Mouse (Mus musculus) forebrain, embryonic 13.5 days (tissue): ENCODE results near the gene Olfr1347. TPM values are rescaled to one million over a fixed set of nuclear protein-coding genes. Genes with fewer than 3 reads are reported as not detected.
"Not testable (repeated sequence)": the region's sequence is repeated elsewhere in the genome, so short reads cannot be mapped to it uniquely, and the experiment has no call there.

Source experiments
- ATAC-seq: fragments of 200-750 bp; cut with Nextera tagmentation; 2 replicates; pipeline ENCODE4 v1.8.0; 2017
- H3K27ac ChIP-seq: fragments of 300-500 bp; sonication (generic); 2 replicates; pipeline ENCODE4 v1.5.1; 2015; ENCODE audit warnings: inconsistent platforms, mild to moderate bottlenecking, moderate library complexity
- H3K27me3 ChIP-seq: fragments of 300-500 bp; sonication (generic); 2 replicates; pipeline ENCODE4 v1.6.1; 2015; ENCODE audit warnings: mild to moderate bottlenecking, inconsistent platforms
- H3K36me3 ChIP-seq: fragments of 300-500 bp; sonication (generic); 2 replicates; pipeline ENCODE4 v1.6.1; 2015; ENCODE audit warnings: mild to moderate bottlenecking, inconsistent platforms; ENCODE audit not compliant: poor library complexity, severe bottlenecking
- H3K4me1 ChIP-seq: fragments of 300-500 bp; sonication (generic); 2 replicates; pipeline ENCODE4 v1.6.1; 2015; ENCODE audit warnings: inconsistent platforms
- H3K4me2 ChIP-seq: fragments of 300-500 bp; sonication (generic); 2 replicates; pipeline ENCODE4 v1.6.1; 2015; ENCODE audit warnings: inconsistent platforms, mild to moderate bottlenecking, moderate library complexity
- H3K4me3 ChIP-seq: fragments of 300-500 bp; sonication (generic); 2 replicates; pipeline ENCODE4 v1.5.1; 2015; ENCODE audit warnings: mild to moderate bottlenecking, inconsistent platforms
- H3K9ac ChIP-seq: fragments of 300-500 bp; sonication (generic); 2 replicates; pipeline ENCODE4 v1.6.1; 2015; ENCODE audit warnings: mild to moderate bottlenecking, inconsistent platforms
- H3K9me3 ChIP-seq: fragments of 300-500 bp; sonication (generic); replicated peaks from 2 replicates; pipeline ENCODE4 v1.6.1; 2016; ENCODE audit warnings: inconsistent platforms
- WGBS: fragments of 180-500 bp; shearing (Covaris S2); methylation state at CpG from one replicate; pipeline ENCODE4 v1.1.7; 2015; 5-methylcytosine and 5-hydroxymethylcytosine counted together
- polyA plus RNA-seq: library from polyadenylated mRNA; unstranded; fragments of >200 nt; fragmentation: Nextera tagmentation; extraction: Ambion mirVana; gene quantifications from 2 replicates; pipeline ENCODE4 v1.2.1, GENCODE M21; 2015

The Olfr1347 gene
- polyA plus RNA-seq = not detected in 2 replicates

DNA sequence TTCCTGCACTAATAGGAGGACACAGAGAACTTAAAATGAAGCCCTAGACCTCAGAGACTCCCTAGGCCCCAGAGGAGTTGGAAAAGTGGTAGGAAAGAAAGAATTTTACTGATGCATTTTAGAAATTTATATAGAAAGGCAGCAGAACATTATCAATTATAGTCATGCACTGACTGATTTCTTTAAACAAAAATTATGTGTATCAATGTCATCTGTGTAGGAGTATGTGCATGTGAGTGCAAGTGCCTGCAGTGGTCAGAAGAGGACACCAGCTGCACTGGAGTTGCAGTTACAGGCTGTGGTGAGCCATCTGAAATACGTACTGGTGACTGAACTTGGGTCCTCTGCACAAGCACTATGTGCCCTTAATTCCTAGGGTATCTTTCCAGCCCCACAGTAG is at the start of gene Olfr1347:
TSS of gene Olfr1347 (minus strand) at position 101 of the 400 bp plus-strand sequence.
- H3K36me3 ChIP-seq = no peaks in the 10 kb centered on the region
- H3K4me1 ChIP-seq = no peaks in the 10 kb centered on the region
- H3K4me2 ChIP-seq = no peak within 1 kb of the TSS
- no peak within 1 kb of the TSS for H3K4me3 ChIP-seq
- peaks cover 2% of the 10 kb centered on the region; the same call in 1 of the 2 replicates for H3K9me3 ChIP-seq
- ATAC-seq = no peak
- no peak within 1 kb of the TSS for H3K27ac ChIP-seq
- 43% methylated on average over 1 of the region's 1 CpGs for WGBS
- H3K27me3 ChIP-seq = no peaks in the 10 kb centered on the region
- H3K9ac ChIP-seq = no peak within 1 kb of the TSS

DNA sequence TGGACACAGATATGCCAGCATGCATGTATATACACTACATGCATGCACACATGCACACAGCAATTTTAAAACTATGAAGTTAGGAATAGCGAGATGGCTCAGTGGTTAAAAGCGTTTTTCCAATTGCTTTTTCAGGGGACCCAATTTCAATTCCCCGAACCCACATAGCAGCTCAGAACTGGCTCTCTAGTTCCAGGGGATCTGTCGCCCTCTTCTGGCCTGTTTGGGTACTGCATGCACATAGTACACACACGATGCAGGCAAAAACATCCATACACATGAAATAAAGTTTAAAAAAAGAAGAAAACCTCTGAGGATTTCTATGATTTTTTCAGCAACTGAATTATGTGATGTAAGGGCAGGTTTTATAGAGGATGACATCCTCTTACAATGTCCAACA is 26.6 kb upstream of the Olfr1347 start:
- Histone ChIP-seq H3K27ac (no peak overlapping the region), H3K36me3 (no peaks in the 10 kb centered on the region), H3K4me2 (no peak overlapping the region), H3K4me3 (no peak overlapping the region), H3K9me3 (peaks cover 25% of the 10 kb centered on the region), H3K4me1 (no peaks in the 10 kb centered on the region), H3K9ac (no peak overlapping the region), H3K27me3 (no peaks in the 10 kb centered on the region)
- ATAC-seq = no peak
- whole genome bisulfite sequencing = 66% methylated on average over 5 of the region's 5 CpGs

- no peaks in the 10 kb centered on the region for H3K4me1 ChIP-seq
- no peak for ATAC-seq
- no peak overlapping the region for H3K4me3 ChIP-seq
- no peak overlapping the region for H3K4me2 ChIP-seq
- H3K27me3 ChIP-seq = no peaks in the 10 kb centered on the region
- 64% methylated on average over 3 of the region's 3 CpGs for WGBS
- no peak overlapping the region for H3K9ac ChIP-seq
- H3K9me3 ChIP-seq = peaks cover 29% of the 10 kb centered on the region
- H3K36me3 ChIP-seq = no peaks in the 10 kb centered on the region
- no peak overlapping the region for H3K27ac ChIP-seq
Observed at GRCm38 (mm10) chr7:6525001-6525400, 25.4 kb upstream of the Olfr1347 start.

GRCm38 (mm10) chr7:6522850-6523249 is 23.3 kb upstream of the Olfr1347 start, which contains the start of gene Olfr1349:
Gene Olfr1349, minus strand, starts transcription at chr7:6522950.
- Histone ChIP-seq H3K27me3 (no peaks in the 10 kb centered on the region), H3K9me3 (peaks cover 31% of the 10 kb centered on the region), H3K36me3 (no peaks in the 10 kb centered on the region), H3K4me3 (no peak within 1 kb of the TSS), H3K9ac (no peak within 1 kb of the TSS), H3K4me1 (no peaks in the 10 kb centered on the region), H3K4me2 (no peak within 1 kb of the TSS), H3K27ac (no peak within 1 kb of the TSS)
- WGBS = 88% methylated on average over 5 of the region's 5 CpGs
- no peak for ATAC-seq

GRCm38 (mm10) chr7:6521666-6522065 is 22.1 kb upstream of the Olfr1347 start:
- Histone ChIP-seq H3K4me1 (no peaks in the 10 kb centered on the region), H3K9ac (no peak overlapping the region), H3K4me3 (no peak overlapping the region), H3K27ac (no peak overlapping the region), H3K27me3 (no peaks in the 10 kb centered on the region), H3K4me2 (no peak overlapping the region), H3K9me3 (peaks cover 31% of the 10 kb centered on the region), H3K36me3 (no peaks in the 10 kb centered on the region)
- ATAC-seq = no peak
- WGBS = 35% methylated on average over 1 of the region's 1 CpGs

- 87% methylated on average over 1 of the region's 1 CpGs for WGBS
- H3K9ac ChIP-seq = no peak within 1 kb of the TSS
- H3K9me3 ChIP-seq = peaks cover 6% of the 10 kb centered on the region
- H3K4me2 ChIP-seq = no peak within 1 kb of the TSS
- H3K4me1 ChIP-seq = no peaks in the 10 kb centered on the region
- no peak within 1 kb of the TSS for H3K27ac ChIP-seq
- H3K36me3 ChIP-seq = no peaks in the 10 kb centered on the region
- ATAC-seq = no peak
- no peak within 1 kb of the TSS for H3K4me3 ChIP-seq
- no peaks in the 10 kb centered on the region for H3K27me3 ChIP-seq
Observed at GRCm38 (mm10) chr7:6508648-6509047, 9.1 kb upstream of the Olfr1347 start, which contains the start of gene Olfr1348. Gene Olfr1348, minus strand, starts transcription at chr7:6508748.

- no peak for ATAC-seq
- Histone ChIP-seq H3K9ac (no peak within 1 kb of the TSS), H3K36me3 (no peaks in the 10 kb centered on the region), H3K27me3 (no peaks in the 10 kb centered on the region), H3K9me3 (peaks cover 4% of the 10 kb centered on the region; the same call in 1 of the 2 replicates), H3K4me2 (no peak within 1 kb of the TSS), H3K27ac (no peak within 1 kb of the TSS), H3K4me3 (no peak within 1 kb of the TSS), H3K4me1 (no peaks in the 10 kb centered on the region)
- WGBS = 31% methylated on average over 2 of the region's 2 CpGs
Observed at GRCm38 (mm10) chr7:6486841-6487240, 12.7 kb downstream of the Olfr1347 start, which contains the start of gene Olfr5. Gene Olfr5, minus strand, starts transcription at chr7:6486941.

DNA sequence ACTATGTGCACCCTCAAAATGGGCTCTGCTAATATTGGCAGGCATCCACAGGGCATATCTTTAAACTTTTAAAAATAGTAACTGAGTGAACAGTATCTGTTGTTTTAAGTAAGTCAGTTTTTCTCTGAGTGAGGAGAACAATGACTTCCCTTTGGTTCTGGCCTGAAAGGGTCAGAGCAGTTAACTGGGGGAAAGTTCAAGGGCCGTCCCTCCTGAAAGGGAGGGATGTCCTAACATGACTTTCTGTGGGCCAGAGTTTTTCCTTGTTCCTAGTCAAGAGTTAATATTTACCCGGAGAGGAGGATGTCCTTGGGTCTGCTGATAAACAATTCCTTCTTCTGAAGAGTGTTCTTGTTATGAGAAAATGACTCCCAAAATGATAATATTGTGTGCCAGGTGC is 21.9 kb downstream of the Olfr1347 start:
- not testable (repeated sequence) for H3K27ac ChIP-seq, H3K27me3 ChIP-seq, ATAC-seq, H3K4me3 ChIP-seq, H3K36me3 ChIP-seq, H3K4me1 ChIP-seq, H3K9ac ChIP-seq, H3K4me2 ChIP-seq
- WGBS = 83% methylated on average over 2 of the region's 2 CpGs
- peaks cover 15% of the 10 kb centered on the region for H3K9me3 ChIP-seq

DNA sequence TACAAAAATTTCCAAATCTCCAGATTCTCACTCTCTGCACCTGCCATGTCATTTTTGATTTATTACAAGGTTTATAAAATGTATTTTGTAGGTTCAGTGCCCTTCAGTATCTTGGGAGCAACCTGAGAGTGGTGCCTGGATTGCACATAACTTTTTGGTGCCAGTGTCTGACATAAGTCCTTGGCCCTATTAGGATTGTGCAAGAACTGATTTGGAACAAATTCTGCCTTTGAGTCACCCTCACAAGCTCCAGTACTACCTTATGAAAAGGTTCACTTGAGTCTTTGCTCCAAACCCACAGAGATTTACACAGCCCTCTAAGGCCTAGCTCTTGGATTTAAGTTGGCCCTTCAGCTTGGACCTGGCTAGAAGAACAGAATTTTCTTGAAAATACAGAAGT is 32.6 kb downstream of the Olfr1347 start, which contains the start of gene Olfr1346:
TSS of gene Olfr1346 (plus strand) at position 151 of the 400 bp plus-strand sequence.
- no peak within 1 kb of the TSS for H3K9ac ChIP-seq

DNA sequence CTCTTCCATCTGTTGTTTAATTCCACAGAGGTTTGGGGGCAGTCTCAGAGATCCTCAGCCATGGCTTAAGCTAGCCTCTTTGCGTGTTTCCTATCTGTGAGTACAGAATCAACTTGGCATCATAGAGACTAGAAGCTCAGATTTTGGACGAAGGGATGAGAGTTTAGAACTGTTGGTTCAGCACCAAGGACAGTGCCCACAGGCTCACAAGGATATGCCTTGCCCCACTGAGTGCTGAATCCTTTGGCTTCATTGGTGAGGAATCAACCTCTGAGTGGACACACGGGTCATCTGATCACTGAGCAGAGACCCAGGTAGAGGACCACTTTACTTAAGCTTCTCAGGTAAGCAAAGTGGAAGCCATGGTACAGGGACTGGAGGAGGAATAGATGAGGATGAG is 43.2 kb downstream of the Olfr1347 start:
- Histone ChIP-seq H3K4me2 (no peak overlapping the region), H3K36me3 (no peaks in the 10 kb centered on the region), H3K27me3 (no peaks in the 10 kb centered on the region), H3K27ac (no peak overlapping the region), H3K4me1 (no peaks in the 10 kb centered on the region), H3K9ac (no peak overlapping the region), H3K4me3 (no peak overlapping the region), H3K9me3 (peaks cover 13% of the 10 kb centered on the region; the same call in 1 of the 2 replicates)
- WGBS = 32% methylated on average over 3 of the region's 3 CpGs
- ATAC-seq = no peak

More for the DNA sequence above, 32.6 kb downstream of the Olfr1347 start, which contains the start of gene Olfr1346:
- Histone ChIP-seq H3K27ac (no peak within 1 kb of the TSS), H3K9me3 (no peaks in the 10 kb centered on the region; the same call in 1 of the 2 replicates), H3K27me3 (no peaks in the 10 kb centered on the region), H3K4me1 (no peaks in the 10 kb centered on the region), H3K4me2 (no peak within 1 kb of the TSS), H3K36me3 (no peaks in the 10 kb centered on the region), H3K4me3 (no peak within 1 kb of the TSS)
- no peak for ATAC-seq

GRCm38 (mm10) chr7:6455868-6456267 is 43.7 kb downstream of the Olfr1347 start, which contains the start of gene Olfr1336:
Gene Olfr1336, plus strand, starts transcription at chr7:6456168.
- H3K4me3 ChIP-seq = no peak within 1 kb of the TSS
- peaks cover 9% of the 10 kb centered on the region; the same call in 1 of the 2 replicates for H3K9me3 ChIP-seq
- no peak for ATAC-seq
- no peaks in the 10 kb centered on the region for H3K36me3 ChIP-seq
- H3K27ac ChIP-seq = no peak within 1 kb of the TSS
- no peak within 1 kb of the TSS for H3K9ac ChIP-seq
- H3K4me2 ChIP-seq = no peak within 1 kb of the TSS
- no peaks in the 10 kb centered on the region for H3K4me1 ChIP-seq
- no peaks in the 10 kb centered on the region for H3K27me3 ChIP-seq

GRCm38 (mm10) chr7:6447771-6448170 is 51.8 kb downstream of the Olfr1347 start:
- no peak overlapping the region for H3K27ac ChIP-seq
- H3K9me3 ChIP-seq = 0 out of 2 replicates have a peak, but pooled peaks cover 4% of the 10 kb centered on the region
- no peaks in the 10 kb centered on the region for H3K36me3 ChIP-seq
- H3K9ac ChIP-seq = no peak overlapping the region
- H3K4me1 ChIP-seq = no peaks in the 10 kb centered on the region
- no peak overlapping the region for H3K4me2 ChIP-seq
- ATAC-seq = no peak
- no peaks in the 10 kb centered on the region for H3K27me3 ChIP-seq
- 89% methylated on average over 5 of the region's 5 CpGs for WGBS
- H3K4me3 ChIP-seq = no peak overlapping the region

GRCm38 (mm10) chr7:6441173-6441572 is 58.4 kb downstream of the Olfr1347 start:
- Histone ChIP-seq H3K27me3 (no peaks in the 10 kb centered on the region), H3K27ac (no peak overlapping the region), H3K4me1 (no peaks in the 10 kb centered on the region), H3K4me2 (no peak overlapping the region), H3K9me3 (0 out of 2 replicates have a peak, but pooled peaks cover 3% of the 10 kb centered on the region), H3K36me3 (no peaks in the 10 kb centered on the region), H3K9ac (no peak overlapping the region), H3K4me3 (no peak overlapping the region)
- 67% methylated on average over 2 of the region's 2 CpGs for WGBS
- ATAC-seq = no peak
